Mouse (Mus musculus): Measurements from ENCODE around the gene Pnmal1. TPM values are rescaled to one million over a fixed set of nuclear protein-coding genes. Genes with fewer than 3 reads are reported as not detected.

Gene Pnmal1
- polyA plus RNA-seq, 1 experiment = 0.09 TPM

GRCm38 (mm10) chr7:16990006-16990744, 30.7 kb downstream of the Pnmal1 start:
- Histone ChIP-seq H3K27me3 (ENCODE audit: control insufficient read depth, insufficient read depth, low read length) (0 out of 2 replicates have a peak, but pooled peaks cover 3% of the 10 kb centered on the region), H3K4me1 (ENCODE audit: control insufficient read depth, insufficient read depth, insufficient read length, low read length) (no peaks in the 10 kb centered on the region), H3K36me3 (ENCODE audit: control insufficient read depth, insufficient read depth, low read length) (no peaks in the 10 kb centered on the region), H3K4me3 (ENCODE audit: low read depth, low read length) (no peak overlapping the region), H3K27ac (ENCODE audit: insufficient read depth, low read depth, low read length) (0 out of 2 replicates have a peak overlapping the region, but pooled peaks have one; percentile 40)
- no peak for TF ChIP-seq POLR2A (IDR thresholded peaks at IDR 0.05; ENCODE audit: low read depth, low read length)
- TF ChIP-seq CTCF (IDR thresholded peaks at IDR 0.05; ENCODE audit: extremely low read depth, insufficient read length, insufficient replicate concordance, low read depth, low read length) = no peak
- 37% methylated on average over 15 of the region's 15 CpGs for WGBS

GRCm38 (mm10) chr7:16991681-16992450, 32.4 kb downstream of the Pnmal1 start:
- TF ChIP-seq CTCF (IDR thresholded peaks at IDR 0.05; ENCODE audit: extremely low read depth, insufficient read length, insufficient replicate concordance, low read depth, low read length) (no peak), POLR2A (IDR thresholded peaks at IDR 0.05; ENCODE audit: low read depth, low read length) (no peak)
- H3K27ac ChIP-seq (ENCODE audit: insufficient read depth, low read depth, low read length) = no peak overlapping the region
- WGBS = 43% methylated on average over 18 of the region's 18 CpGs
- no peaks in the 10 kb centered on the region for H3K4me1 ChIP-seq (ENCODE audit: control insufficient read depth, insufficient read depth, insufficient read length, low read length)
- H3K36me3 ChIP-seq (ENCODE audit: control insufficient read depth, insufficient read depth, low read length) = no peaks in the 10 kb centered on the region
- H3K4me3 ChIP-seq (ENCODE audit: low read depth, low read length) = no peak overlapping the region
- 0 out of 2 replicates have a peak, but pooled peaks cover 3% of the 10 kb centered on the region for H3K27me3 ChIP-seq (ENCODE audit: control insufficient read depth, insufficient read depth, low read length)

GRCm38 (mm10) chr7:16992451-16992807, 33.0 kb downstream of the Pnmal1 start, which contains the start of gene Ccdc8:
Gene Ccdc8, plus strand, starts transcription at chr7:16992708.
- Histone ChIP-seq H3K4me3 (ENCODE audit: low read depth, low read length) (no peak within 1 kb of the TSS; the same call in 1 of the 2 replicates), H3K4me1 (ENCODE audit: control insufficient read depth, insufficient read depth, insufficient read length, low read length) (no peaks in the 10 kb centered on the region)

GRCm38 (mm10) chr7:16993651-16994399, 34.3 kb downstream of the Pnmal1 start:
- no peaks in the 10 kb centered on the region for H3K36me3 ChIP-seq (ENCODE audit: control insufficient read depth, insufficient read depth, low read length)
- H3K27me3 ChIP-seq (ENCODE audit: control insufficient read depth, insufficient read depth, low read length) = 0 out of 2 replicates have a peak, but pooled peaks cover 3% of the 10 kb centered on the region
- peak overlapping the region; percentile 52 for H3K4me3 ChIP-seq (ENCODE audit: low read depth, low read length)
- TF ChIP-seq POLR2A (IDR thresholded peaks at IDR 0.05; ENCODE audit: low read depth, low read length) (no peak), CTCF (IDR thresholded peaks at IDR 0.05; ENCODE audit: extremely low read depth, insufficient read length, insufficient replicate concordance, low read depth, low read length) (no peak)
- WGBS = 12% methylated on average over 27 of the region's 27 CpGs
- no peaks in the 10 kb centered on the region for H3K4me1 ChIP-seq (ENCODE audit: control insufficient read depth, insufficient read depth, insufficient read length, low read length)
- H3K27ac ChIP-seq (ENCODE audit: insufficient read depth, low read depth, low read length) = peak overlapping the region; percentile 8; the same call in 1 of the 2 replicates

More at GRCm38 (mm10) chr7:16992451-16992807, 33.0 kb downstream of the Pnmal1 start, which contains the start of gene Ccdc8:
- Histone ChIP-seq H3K27ac (ENCODE audit: insufficient read depth, low read depth, low read length) (no peak within 1 kb of the TSS), H3K27me3 (ENCODE audit: control insufficient read depth, insufficient read depth, low read length) (0 out of 2 replicates have a peak, but pooled peaks cover 3% of the 10 kb centered on the region), H3K36me3 (ENCODE audit: control insufficient read depth, insufficient read depth, low read length) (no peaks in the 10 kb centered on the region)
- TF ChIP-seq POLR2A (IDR thresholded peaks at IDR 0.05; ENCODE audit: low read depth, low read length) = no peak
- TF ChIP-seq CTCF (IDR thresholded peaks at IDR 0.05; ENCODE audit: extremely low read depth, insufficient read length, insufficient replicate concordance, low read depth, low read length) = no peak
- 89% methylated on average over 5 of the region's 5 CpGs for WGBS

GRCm38 (mm10) chr7:16994400-16994799, 34.9 kb downstream of the Pnmal1 start:
- H3K27ac ChIP-seq (ENCODE audit: insufficient read depth, low read depth, low read length) = 0 out of 2 replicates have a peak overlapping the region, but pooled peaks have one; percentile 8
- no peaks in the 10 kb centered on the region for H3K4me1 ChIP-seq (ENCODE audit: control insufficient read depth, insufficient read depth, insufficient read length, low read length)
- H3K4me3 ChIP-seq (ENCODE audit: low read depth, low read length) = peak overlapping the region; percentile 52
- no peaks in the 10 kb centered on the region for H3K36me3 ChIP-seq (ENCODE audit: control insufficient read depth, insufficient read depth, low read length)
- WGBS = 16% methylated on average over 20 of the region's 20 CpGs
- TF ChIP-seq CTCF (IDR thresholded peaks at IDR 0.05; ENCODE audit: extremely low read depth, insufficient read length, insufficient replicate concordance, low read depth, low read length) (no peak), POLR2A (IDR thresholded peaks at IDR 0.05; ENCODE audit: low read depth, low read length) (no peak)
- 0 out of 2 replicates have a peak, but pooled peaks cover 3% of the 10 kb centered on the region for H3K27me3 ChIP-seq (ENCODE audit: control insufficient read depth, insufficient read depth, low read length)

- Histone ChIP-seq H3K27me3 (ENCODE audit: control insufficient read depth, insufficient read depth, low read length) (0 out of 2 replicates have a peak, but pooled peaks cover 3% of the 10 kb centered on the region), H3K4me3 (ENCODE audit: low read depth, low read length) (no peak overlapping the region), H3K4me1 (ENCODE audit: control insufficient read depth, insufficient read depth, insufficient read length, low read length) (no peaks in the 10 kb centered on the region), H3K36me3 (ENCODE audit: control insufficient read depth, insufficient read depth, low read length) (no peaks in the 10 kb centered on the region), H3K27ac (ENCODE audit: insufficient read depth, low read depth, low read length) (no peak overlapping the region)
- 67% methylated on average over 4 of the region's 4 CpGs for WGBS
- TF ChIP-seq POLR2A (IDR thresholded peaks at IDR 0.05; ENCODE audit: low read depth, low read length) (no peak), CTCF (IDR thresholded peaks at IDR 0.05; ENCODE audit: extremely low read depth, insufficient read length, insufficient replicate concordance, low read depth, low read length) (no peak)
These were observed 35.9 kb downstream of the Pnmal1 start for GRCm38 (mm10) chr7:16995345-16995744.

Data from small intestine, adult 2 months (tissue).